Mouse (Mus musculus): ENCODE data around the gene Klc4.

Gene Klc4

DNA sequence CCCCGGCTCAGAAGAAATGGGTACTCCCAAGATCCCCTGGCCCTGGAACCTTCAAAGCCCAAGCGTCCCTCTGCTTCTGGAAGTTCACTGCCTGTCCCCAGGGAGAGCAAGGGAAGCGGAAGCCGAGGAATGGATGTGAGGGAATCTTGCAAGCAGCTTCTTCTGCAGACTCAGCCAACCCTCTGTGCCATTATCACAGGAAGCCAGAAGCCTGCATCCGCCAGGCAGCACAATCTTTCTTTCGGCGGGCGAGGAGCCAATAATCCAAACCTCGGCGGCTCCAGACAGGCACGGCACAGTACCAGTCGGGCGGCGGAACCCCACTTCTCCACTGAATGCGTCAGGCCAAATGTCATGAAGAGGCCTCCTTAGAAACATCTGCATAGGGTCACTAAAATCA, 24.5 kb downstream of the Klc4 start:
- no peak for DNase-seq (ENCODE audit: low spot score in 2 of 2)

GRCm38 (mm10) chr17:46619683-46620357, 26.0 kb downstream of the Klc4 start:
- DNase-seq (ENCODE audit: low spot score in 2 of 2): no peak

GRCm38 (mm10) chr17:46618769-46619682, 26.8 kb downstream of the Klc4 start:
- no peak for DNase-seq (ENCODE audit: low spot score in 2 of 2)

GRCm38 (mm10) chr17:46618394-46618768, 27.4 kb downstream of the Klc4 start:
- no peak for DNase-seq (ENCODE audit: low spot score in 2 of 2)

GRCm38 (mm10) chr17:46617799-46618198, 28.0 kb downstream of the Klc4 start:
- no peak for DNase-seq (ENCODE audit: low spot score in 2 of 2)

- no peak for DNase-seq (ENCODE audit: low spot score in 2 of 2)
Observed at GRCm38 (mm10) chr17:46613229-46613628, 32.6 kb downstream of the Klc4 start.

- no peak for DNase-seq (ENCODE audit: low spot score in 2 of 2)
Observed at GRCm38 (mm10) chr17:46612820-46613219, 33.0 kb downstream of the Klc4 start.

DNA sequence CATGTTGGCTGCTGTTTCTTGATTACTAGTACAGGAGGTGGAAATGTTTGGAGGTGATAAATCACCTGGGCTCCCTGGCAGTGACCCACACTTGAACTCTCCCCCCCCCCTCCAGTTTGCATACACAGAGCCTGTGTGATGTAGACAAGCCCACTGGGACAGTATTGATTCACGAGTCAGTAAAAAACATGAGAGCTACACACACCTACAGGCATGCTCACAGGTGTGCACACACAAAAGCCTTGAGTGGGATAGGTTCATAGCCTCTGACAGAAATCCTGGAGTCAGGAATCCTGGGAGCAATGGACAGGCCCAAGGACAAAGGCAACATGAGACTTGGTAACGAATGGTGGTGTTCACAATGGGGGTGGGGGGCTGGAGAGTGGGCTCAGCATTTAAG, 33.6 kb downstream of the Klc4 start:
- no peak for DNase-seq (ENCODE audit: low spot score in 2 of 2)

GRCm38 (mm10) chr17:46611316-46611715, 34.5 kb downstream of the Klc4 start:
- no peak for DNase-seq (ENCODE audit: low spot score in 2 of 2)

DNA sequence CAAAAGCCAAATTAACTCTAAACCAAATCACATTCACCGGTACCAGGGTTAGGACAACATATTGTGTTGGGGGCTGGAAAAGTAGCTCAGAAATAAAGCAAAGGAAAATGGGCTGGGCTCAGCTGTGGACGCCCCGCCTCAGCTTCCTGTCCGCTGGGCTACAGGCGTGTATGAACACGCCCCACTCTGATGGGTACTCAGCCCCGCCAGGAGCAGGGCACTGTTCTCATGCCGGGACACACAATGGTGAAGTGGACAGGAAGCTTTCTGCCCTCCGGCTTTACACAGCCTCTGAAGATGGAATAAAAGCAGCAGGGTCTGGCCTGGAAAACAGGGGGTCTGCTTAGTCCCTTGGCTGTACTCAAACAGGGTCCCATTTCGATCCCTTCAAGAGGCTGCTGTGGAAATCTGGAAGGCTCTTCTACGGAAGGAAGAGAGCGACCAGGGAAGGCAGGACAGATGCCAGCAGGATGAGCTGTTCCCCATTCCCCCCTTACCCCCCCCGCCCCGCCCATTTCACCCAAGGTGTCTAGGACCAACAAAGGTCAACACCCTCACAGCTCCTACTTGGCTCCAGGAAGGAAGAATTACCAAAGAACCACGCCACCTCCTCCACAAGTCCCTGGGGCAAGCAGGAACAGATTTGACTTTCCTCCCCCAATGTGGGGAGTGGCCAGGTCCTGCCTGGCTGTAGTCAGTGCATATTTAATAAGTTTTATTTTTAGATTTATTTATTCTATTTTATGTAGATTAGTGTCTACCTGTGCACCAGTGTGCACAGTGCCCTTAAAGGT, 35.9 kb downstream of the Klc4 start:
- peak in 1 of 2 experiments; percentile 53 for DNase-seq (ENCODE audit: low spot score in 2 of 2)

DNA sequence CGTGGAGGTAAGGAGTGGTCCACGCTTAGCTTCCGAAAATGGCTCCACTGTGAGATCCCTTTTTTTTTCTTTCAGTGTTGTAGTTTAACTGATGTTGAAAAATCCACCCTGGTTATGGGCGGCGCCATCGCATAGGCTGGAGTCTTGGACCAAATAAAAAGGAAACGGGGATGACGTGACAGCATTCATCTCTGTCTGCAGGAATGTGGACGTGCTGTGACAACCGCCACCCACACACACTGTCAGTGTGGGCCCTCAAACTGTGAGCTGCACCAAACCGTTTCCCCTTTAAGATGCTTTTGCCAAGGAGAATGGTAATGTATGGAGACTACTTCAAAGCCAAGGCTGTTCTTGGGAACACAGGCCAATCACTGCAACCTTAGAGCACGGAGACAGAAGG, 39.8 kb downstream of the Klc4 start:
- no peak for DNase-seq (ENCODE audit: low spot score in 2 of 2)

DNA sequence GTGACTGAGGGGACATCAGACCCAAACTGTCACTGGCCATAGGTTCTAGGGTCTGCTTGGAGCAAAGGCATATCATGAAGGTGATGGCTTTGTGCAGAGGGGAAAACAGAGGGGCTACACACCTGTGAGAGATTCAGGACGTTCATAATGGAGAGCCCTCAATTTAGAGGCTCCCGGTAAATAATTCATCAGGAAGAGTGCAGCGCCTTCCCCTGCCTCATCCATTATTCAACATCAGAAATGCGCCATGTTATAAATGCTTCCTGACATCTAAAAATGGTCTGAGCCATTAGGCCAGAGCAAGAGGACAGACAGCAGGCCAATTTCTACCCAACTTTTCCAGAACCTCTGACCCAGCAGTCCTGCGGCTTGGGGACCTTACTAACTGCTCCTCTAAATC, 40.7 kb downstream of the Klc4 start:
- no peak for DNase-seq (ENCODE audit: low spot score in 2 of 2)

- DNase-seq (ENCODE audit: low spot score in 2 of 2): no peak
Observed at GRCm38 (mm10) chr17:46603229-46603628, 42.6 kb downstream of the Klc4 start.

GRCm38 (mm10) chr17:46602212-46602611, 43.6 kb downstream of the Klc4 start:
- no peak for DNase-seq (ENCODE audit: low spot score in 2 of 2)

DNA sequence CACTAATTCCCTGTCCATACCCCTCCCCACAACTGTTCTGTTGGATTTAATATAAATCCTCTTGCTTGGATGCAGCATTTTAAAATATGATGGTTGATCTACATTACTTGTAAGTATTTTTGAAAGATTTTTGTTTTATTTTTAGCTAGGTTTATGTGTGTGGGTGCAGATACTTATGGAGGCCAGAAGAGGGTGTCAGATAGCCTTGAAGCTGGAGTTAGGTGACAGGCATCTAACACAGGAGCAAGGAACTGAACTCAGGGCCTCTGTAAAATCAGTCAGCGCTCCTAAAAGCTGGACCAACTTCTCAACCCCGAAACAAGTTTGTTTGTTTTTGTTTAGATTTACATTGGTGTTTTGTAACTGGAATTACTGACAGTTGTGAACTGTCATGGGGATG, 45.3 kb downstream of the Klc4 start:
- DNase-seq (ENCODE audit: low spot score in 2 of 2): no peak

DNA sequence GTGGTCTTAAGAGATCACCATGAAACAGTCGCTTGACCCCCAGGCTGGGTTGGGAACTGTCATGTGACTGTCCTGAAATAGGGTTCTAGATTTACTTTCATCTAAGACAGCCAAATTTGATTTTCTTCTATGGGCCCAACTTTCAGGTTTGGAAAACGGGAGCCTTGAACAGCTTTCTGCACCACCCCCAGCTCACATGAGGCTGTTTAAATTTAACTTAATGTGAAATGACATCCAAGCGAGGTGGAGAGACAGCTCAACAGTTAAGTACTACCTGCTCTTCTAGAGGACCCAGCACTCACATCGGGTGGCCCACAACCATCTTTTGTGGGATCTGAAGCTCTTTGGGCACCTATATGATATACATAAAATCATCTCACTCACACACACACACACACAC, 46.9 kb downstream of the Klc4 start:
- DNase-seq (ENCODE audit: low spot score in 2 of 2): no peak

DNA sequence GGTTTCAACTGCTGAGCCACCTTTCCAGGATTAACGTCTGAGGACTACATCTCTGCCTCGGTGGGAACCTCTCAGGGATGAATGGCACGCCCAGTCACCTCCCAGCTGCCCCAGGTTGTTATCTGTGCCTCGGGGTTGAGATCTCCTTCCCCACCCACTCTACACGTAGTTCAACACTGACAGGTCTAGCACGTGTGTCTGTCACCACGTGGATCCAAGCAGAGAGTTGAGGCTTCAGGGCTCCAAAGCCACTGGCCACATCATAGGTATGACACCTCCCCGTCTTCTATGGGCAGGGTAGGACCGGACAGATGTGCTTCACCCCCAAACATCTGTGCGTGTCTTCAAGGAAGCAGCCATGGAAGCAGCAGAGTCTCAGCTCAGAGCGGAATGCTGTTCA, 47.9 kb downstream of the Klc4 start:
- DNase-seq (ENCODE audit: low spot score in 2 of 2): no peak

DNA sequence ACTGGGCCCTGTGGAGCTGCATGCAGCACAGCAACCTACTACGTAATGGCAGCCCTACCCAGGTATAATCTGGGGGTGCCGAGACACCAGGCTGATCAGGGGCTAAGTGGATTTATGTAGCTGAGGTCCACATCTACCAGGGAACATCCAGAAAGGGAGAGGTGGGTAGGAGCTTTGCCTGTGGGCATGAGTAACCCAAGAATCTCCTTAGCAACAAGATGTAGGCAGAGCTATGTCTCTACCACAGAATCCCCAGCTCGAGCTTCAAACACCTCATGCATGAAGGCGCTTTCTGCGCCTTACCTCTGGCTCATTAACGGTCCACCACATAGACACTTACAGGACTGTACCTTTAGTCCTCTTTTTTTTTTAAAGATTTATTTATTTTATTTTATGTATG, 50.5 kb downstream of the Klc4 start:
- DNase-seq (ENCODE audit: low spot score in 2 of 2): no peak

- DNase-seq (ENCODE audit: low spot score in 2 of 2): no peak
Observed at GRCm38 (mm10) chr17:46594606-46595005, 51.2 kb downstream of the Klc4 start.

DNA sequence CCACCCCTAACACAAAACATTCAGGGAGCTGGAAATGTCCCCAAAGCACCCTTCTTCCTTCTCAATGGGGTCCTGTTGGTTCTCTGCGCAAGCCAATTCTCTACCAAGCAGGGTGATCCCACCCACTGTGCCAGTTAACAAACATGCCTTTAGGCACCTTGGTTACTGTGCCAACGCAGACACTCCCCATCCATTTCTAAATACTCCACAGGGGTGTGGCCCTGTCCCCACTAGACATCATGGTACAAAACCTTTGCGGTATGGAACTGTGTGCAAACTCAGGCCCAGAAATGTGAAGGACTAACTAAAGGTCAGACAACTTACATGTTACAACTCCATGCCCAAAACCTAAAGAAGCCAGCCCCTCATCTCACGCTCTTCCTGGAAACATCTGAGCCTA, 52.7 kb downstream of the Klc4 start:
- no peak for DNase-seq (ENCODE audit: low spot score in 2 of 2)

DNA sequence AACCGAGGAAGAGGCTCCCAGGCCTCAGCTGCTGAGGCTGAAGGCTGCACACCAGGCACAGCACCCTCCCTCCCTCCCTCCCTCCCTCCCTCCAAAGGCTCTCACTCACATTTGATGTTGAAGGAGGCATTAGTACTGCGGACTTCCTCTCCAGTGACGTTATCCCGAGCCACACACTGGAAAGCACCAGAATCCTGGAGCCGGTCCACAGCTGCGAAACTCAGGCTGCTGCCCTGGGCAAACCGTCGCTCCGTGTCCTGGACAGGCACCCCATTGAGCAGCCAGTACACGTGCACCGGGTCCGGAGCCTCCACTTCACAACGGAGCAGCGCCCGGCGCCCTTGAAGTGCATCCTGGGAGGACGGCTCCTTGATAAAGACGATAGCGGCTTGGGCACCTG, 54.4 kb downstream of the Klc4 start:
- DNase-seq (ENCODE audit: low spot score in 2 of 2): no peak

GRCm38 (mm10) chr17:46590439-46590838, 55.4 kb downstream of the Klc4 start:
- no peak for DNase-seq (ENCODE audit: low spot score in 2 of 2)
